Mouse (Mus musculus): ENCODE results near the gene Acadvl. TPM values are rescaled to one million over a fixed set of nuclear protein-coding genes. Genes with fewer than 3 reads are reported as not detected.
A peak's percentile ranks its signal among the peaks of the same experiment; 100 is the strongest.

Gene Acadvl
- total and polyA plus RNA-seq, 2 experiments from 2014 or later, result 42.7 to 62.1 TPM

DNA sequence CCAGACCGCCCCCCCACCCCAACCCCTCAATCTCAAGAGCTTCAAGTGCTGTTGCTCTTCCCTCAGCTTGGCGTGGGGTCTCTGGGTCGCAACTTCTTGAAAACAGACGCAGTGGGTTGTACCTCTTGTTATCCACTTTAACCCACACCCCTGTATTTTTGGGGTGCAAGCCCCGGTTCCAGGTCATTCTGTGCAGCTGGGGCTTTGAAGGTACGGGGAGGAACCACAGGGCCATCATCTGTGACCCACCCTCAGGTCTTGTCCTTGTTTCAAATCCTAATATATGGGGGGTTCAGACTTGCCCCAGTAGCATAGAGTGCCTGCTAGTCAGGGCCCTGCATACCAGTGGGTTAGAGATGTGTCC, 8.9 kb upstream of the Acadvl start:
- ATAC-seq (ENCODE audit: low FRiP score) (no peak), DNase-seq (ENCODE audit: low spot score) (no peak)
- Histone ChIP-seq H3K4me2 (ENCODE audit: low read depth, low read length, poor library complexity, severe bottlenecking) (peak overlapping the region; percentile 68), H3K4me1 (ENCODE audit: insufficient read depth, low read length) (peaks cover 40% of the 10 kb centered on the region), H3K4me3 (ENCODE audit: low read depth, low read length) (peak overlapping the region; percentile 35), H3K27ac (ENCODE audit: low read depth, low read length) (peak overlapping the region; percentile 26), H3K27me3 (ENCODE audit: insufficient read depth, low read length) (no peaks in the 10 kb centered on the region), H3K9me3 (ENCODE audit: low read length) (no peaks in the 10 kb centered on the region), H3K36me3 (ENCODE audit: insufficient read depth, low read length) (no peaks in the 10 kb centered on the region), H3K9ac (replicated peaks; ENCODE audit: low read length, poor library complexity, severe bottlenecking) (peak overlapping the region; percentile 58)
- TF ChIP-seq CTCF (IDR thresholded peaks at IDR 0.05), result no peak
- WGBS, result 11% methylated on average over 6 of the region's 6 CpGs

DNA sequence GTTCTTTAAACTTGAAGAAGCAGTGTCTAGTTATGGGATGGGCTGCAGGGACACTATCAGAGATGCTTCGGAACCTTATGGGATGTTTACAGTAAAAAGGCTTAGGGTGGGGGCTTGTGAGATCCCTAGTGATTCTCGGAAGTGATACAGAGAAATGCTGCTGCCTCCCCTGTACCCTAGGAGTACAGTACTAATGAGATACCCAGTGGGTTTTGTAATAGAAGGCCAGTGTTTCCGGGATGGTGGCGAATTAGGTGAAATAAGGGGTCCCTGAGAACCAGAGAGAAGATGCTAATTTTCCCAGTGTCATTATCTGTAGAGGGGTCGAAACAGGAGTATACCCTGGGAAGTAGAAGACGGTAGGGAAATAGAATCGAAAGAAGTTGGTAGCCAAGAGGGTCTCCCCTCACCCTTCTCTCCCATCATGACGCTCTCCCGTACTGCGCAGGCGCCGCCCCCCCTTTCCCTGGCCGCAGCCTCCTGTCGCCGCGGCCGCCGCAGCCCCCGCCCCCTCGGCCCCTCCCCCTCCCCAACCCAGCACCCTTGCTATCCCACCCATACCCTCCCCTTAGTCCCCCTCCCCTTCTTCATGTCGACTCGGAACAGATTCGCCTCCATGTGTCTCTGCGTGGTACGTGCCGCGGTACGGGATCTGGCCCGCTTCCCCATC, 8.4 kb upstream of the Acadvl start:
- ATAC-seq (ENCODE audit: low FRiP score) (no peak), DNase-seq (ENCODE audit: low spot score) (peak; percentile 64)
- Histone ChIP-seq H3K4me2 (ENCODE audit: low read depth, low read length, poor library complexity, severe bottlenecking) (peak overlapping the region; percentile 68), H3K27me3 (ENCODE audit: insufficient read depth, low read length) (no peaks in the 10 kb centered on the region), H3K9ac (replicated peaks; ENCODE audit: low read length, poor library complexity, severe bottlenecking) (peak overlapping the region; percentile 58), H3K9me3 (ENCODE audit: low read length) (no peaks in the 10 kb centered on the region), H3K4me3 (ENCODE audit: low read depth, low read length) (peak overlapping the region; percentile 35), H3K4me1 (ENCODE audit: insufficient read depth, low read length) (peaks cover 37% of the 10 kb centered on the region), H3K36me3 (ENCODE audit: insufficient read depth, low read length) (no peaks in the 10 kb centered on the region), H3K27ac (ENCODE audit: low read depth, low read length) (no peak overlapping the region)
- 5% methylated on average over 22 of the region's 29 CpGs for WGBS
- TF ChIP-seq CTCF (IDR thresholded peaks at IDR 0.05), result no peak

DNA sequence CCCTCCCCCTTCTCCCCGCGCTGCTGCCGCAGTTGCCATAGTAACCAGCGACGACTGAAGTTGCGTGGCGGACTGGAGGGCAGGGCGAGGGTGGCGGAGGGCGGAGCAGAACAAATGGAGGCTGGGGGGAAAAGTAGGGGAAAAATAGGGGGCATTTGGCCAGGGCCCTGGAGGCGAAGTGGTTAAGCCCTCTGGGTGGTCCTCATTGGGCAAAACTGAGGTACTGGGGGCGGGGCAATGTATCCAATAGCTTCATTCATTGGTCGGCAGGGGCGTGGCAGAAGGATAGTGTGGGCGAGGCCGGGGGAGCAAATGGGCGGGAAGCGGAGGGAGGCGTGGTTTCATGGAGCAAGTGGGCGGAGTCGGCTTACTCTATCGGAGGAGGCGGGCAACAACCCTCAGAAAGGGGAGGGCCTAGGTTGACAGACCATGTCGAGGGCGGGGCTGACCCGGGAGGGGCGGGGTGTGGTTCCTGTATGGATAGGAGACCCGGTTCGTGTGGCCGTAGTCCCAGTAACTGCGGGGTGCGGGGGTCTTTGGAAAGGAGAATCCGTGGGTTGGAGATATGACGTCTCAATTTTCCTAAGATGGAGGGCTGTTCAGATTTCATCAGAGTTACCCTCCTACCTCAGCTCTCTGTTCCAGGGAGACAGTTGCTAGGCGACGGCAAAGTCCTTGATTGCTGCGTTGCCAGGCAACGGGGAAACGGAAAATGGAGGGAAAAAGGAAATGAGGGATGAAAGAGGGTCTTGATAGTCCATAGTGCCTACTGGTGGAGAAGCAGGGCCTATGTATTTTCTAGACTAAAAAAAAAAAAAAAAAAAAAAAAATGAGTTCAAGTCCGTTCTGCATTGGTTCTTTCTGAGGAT, 6.3 kb upstream of the Acadvl start:
- peak; percentile 61 for TF ChIP-seq CTCF (IDR thresholded peaks at IDR 0.05)
- peak; percentile 100 for DNase-seq (ENCODE audit: low spot score)
- Histone ChIP-seq H3K4me3 (ENCODE audit: low read depth, low read length) (peak overlapping the region; percentile 63), H3K27me3 (ENCODE audit: insufficient read depth, low read length) (no peaks in the 10 kb centered on the region), H3K36me3 (ENCODE audit: insufficient read depth, low read length) (no peaks in the 10 kb centered on the region), H3K27ac (ENCODE audit: low read depth, low read length) (peak overlapping the region; percentile 96), H3K4me1 (ENCODE audit: insufficient read depth, low read length) (peaks cover 27% of the 10 kb centered on the region), H3K9ac (replicated peaks; ENCODE audit: low read length, poor library complexity, severe bottlenecking) (peak overlapping the region; percentile 42), H3K4me2 (ENCODE audit: low read depth, low read length, poor library complexity, severe bottlenecking) (peak overlapping the region; percentile 87), H3K9me3 (ENCODE audit: low read length) (no peaks in the 10 kb centered on the region)
- peak; percentile 87 for ATAC-seq (ENCODE audit: low FRiP score)
- WGBS, result under 1% methylated on average over 39 of the region's 40 CpGs

DNA sequence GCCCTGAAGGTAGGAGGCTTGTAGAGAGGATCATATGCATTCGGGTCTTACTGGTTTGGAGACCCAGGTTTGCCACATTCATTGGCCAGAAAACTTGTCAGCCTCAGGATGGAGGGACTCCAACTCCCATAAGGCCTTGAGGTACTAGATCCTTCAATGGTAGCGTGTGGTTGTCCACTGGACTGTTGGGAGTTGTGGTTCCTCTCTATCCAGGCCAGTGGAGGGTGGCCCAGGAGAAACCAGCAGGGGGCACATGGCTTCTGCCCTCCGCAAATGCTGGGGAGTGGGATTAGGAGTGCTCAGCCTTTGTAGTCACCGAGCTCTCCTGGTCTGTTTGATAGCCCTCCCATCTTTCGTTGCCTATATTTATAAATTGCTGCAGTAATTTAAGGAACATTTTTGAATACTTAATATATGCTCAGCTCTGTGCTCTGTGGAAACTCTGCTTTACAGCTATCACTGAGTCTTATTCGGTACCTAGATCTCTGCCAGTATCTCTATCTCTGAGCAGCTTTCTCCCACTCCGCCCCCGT, 5.6 kb upstream of the Acadvl start:
- no peaks in the 10 kb centered on the region for H3K36me3 ChIP-seq (ENCODE audit: insufficient read depth, low read length)
- WGBS, result under 1% methylated on average over 8 of the region's 8 CpGs
- peak overlapping the region; percentile 87 for H3K4me2 ChIP-seq (ENCODE audit: low read depth, low read length, poor library complexity, severe bottlenecking)
- H3K4me1 ChIP-seq (ENCODE audit: insufficient read depth, low read length), result peaks cover 22% of the 10 kb centered on the region
- TF ChIP-seq CTCF (IDR thresholded peaks at IDR 0.05), result peak; percentile 77
- H3K27ac ChIP-seq (ENCODE audit: low read depth, low read length), result peak overlapping the region; percentile 96
- H3K9me3 ChIP-seq (ENCODE audit: low read length), result no peaks in the 10 kb centered on the region
- DNase-seq (ENCODE audit: low spot score), result peak; percentile 94
- no peaks in the 10 kb centered on the region for H3K27me3 ChIP-seq (ENCODE audit: insufficient read depth, low read length)
- H3K4me3 ChIP-seq (ENCODE audit: low read depth, low read length), result peak overlapping the region; percentile 63
- peak overlapping the region; percentile 42; the same call in 1 of the 2 replicates for H3K9ac ChIP-seq (replicated peaks; ENCODE audit: low read length, poor library complexity, severe bottlenecking)
- ATAC-seq (ENCODE audit: low FRiP score), result peak; percentile 82

DNA sequence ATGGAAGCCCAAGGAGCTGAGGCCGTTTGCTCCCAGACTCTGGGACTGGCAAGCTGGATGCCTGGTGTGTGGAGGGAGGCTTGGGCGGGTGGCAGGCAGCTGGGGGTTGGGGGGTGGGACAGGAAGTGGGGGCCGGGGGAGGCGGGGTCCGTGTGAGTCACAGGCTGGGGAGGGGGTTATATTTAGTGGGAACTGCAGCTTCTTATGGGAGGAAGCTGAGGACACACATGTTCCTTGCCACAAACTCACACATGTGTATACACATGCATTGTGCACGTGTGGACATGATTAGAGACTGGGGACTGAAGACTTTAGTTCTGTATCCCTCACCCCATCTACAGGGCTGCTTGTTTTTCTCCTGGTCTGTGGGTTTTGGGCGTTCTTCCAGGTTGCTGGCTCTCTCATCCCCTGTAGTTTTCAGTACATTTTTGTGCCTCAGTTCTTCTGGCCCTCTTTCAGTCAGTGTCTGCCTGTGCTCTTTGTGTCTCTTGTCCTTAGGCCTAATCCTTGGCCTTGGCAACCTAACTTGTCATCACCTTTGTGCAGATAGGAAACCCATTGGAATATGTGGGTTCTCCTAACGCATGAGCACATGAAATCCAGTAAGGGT, 4.9 kb upstream of the Acadvl start:
- H3K4me3 ChIP-seq (ENCODE audit: low read depth, low read length), result peak overlapping the region; percentile 63
- H3K27ac ChIP-seq (ENCODE audit: low read depth, low read length), result peak overlapping the region; percentile 96
- no peaks in the 10 kb centered on the region for H3K27me3 ChIP-seq (ENCODE audit: insufficient read depth, low read length)
- DNase-seq (ENCODE audit: low spot score) (peak; percentile 30), ATAC-seq (ENCODE audit: low FRiP score) (no peak)
- no peaks in the 10 kb centered on the region for H3K9me3 ChIP-seq (ENCODE audit: low read length)
- peaks cover 22% of the 10 kb centered on the region for H3K4me1 ChIP-seq (ENCODE audit: insufficient read depth, low read length)
- H3K9ac ChIP-seq (replicated peaks; ENCODE audit: low read length, poor library complexity, severe bottlenecking), result peak overlapping the region; percentile 80
- 9% methylated on average over 7 of the region's 8 CpGs for WGBS
- no peaks in the 10 kb centered on the region for H3K36me3 ChIP-seq (ENCODE audit: insufficient read depth, low read length)
- TF ChIP-seq CTCF (IDR thresholded peaks at IDR 0.05), result no peak
- H3K4me2 ChIP-seq (ENCODE audit: low read depth, low read length, poor library complexity, severe bottlenecking), result peak overlapping the region; percentile 87
